Mouse (Mus musculus) G1E-ER4 (cell line): Measurements from ENCODE around the gene 4931414P19Rik. TPM values are rescaled to one million over a fixed set of nuclear protein-coding genes. Genes with fewer than 3 reads are reported as not detected.

Experiments used
- GATA1 ChIP-seq: IDR thresholded peaks from one replicate; pipeline ENCODE4 v1.8.0; 2012; ENCODE audit warnings: low read length, inconsistent platforms
- polyA plus RNA-seq: library from polyadenylated mRNA; stranded (reverse); fragments of >175 nt; gene quantifications from 2 replicates; pipeline ENCODE4 v1.2.3, GENCODE M21; 2012

Gene 4931414P19Rik
- polyA plus RNA-seq, 1 experiment = 19.6 TPM

DNA sequence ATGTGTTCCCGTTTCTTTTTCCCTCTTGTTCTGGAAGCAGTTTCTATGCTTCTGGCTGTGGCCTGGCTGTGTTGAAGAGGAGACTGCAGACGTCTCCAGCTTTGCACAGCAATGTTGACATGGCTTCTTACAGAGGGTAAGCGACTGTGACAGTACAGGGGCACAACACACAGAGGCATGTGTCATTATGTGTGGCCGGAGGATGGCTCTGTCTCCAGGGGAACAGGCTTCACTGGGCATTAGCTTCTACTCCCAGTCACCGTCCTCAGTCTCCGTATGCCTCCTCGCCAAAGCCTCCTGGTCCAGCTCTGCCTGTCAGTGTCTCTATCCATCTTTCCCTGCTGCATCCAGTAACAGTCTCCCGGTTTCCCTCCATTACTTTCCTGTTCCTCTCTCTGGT, 1.4 kb upstream of the 4931414P19Rik start:
- TF ChIP-seq GATA1 = no peak

DNA sequence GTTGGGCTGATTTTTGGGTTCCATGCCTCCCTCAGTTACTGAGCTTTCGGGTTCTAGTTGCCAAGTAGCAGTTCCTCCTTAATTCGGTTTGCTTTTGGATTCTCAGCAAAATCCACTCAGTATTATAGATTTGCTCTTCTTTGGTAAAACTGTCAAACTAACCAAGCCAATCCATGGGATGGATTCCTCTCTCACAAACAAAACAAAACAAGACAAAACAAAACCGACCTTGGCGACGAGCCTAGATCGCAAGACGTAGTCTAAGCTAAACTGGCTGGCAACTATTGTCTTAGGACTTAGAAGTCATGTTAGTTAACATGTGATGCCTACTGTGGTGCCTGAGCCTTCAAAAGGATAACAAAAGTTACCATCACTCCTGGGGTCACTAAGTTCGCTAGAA, 2.1 kb downstream of the 4931414P19Rik start:
- TF ChIP-seq GATA1 = no peak

DNA sequence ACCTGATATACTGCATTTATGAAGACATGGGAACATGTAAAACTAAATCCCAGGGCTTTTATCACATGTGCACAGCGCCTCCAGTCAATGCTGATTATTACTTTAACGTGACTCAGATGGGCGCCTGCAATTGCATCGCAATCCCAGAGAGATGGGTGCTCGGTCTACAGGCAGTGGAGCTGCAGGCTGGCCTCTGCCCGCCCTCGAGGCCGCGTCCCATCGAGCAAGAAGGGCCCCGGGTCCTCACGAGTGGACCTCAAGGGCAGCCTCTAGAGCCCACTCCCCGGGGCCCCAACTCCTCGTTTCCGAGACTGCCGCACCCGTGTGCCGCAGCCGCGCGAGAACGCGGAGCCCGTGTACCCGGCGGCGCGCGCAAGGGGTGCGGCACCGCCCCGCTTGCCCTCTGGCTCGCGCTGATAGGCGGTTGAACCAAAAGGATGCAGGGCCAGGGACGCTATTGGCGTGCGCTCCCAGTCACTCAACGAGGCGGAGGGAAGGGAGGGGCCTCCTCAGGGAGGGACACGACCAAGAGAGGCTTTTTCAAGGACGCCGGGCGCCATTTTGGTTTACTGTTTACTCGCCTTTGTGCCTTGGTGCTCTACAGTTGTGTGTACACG, 2.6 kb downstream of the 4931414P19Rik start:
- no peak for TF ChIP-seq GATA1

DNA sequence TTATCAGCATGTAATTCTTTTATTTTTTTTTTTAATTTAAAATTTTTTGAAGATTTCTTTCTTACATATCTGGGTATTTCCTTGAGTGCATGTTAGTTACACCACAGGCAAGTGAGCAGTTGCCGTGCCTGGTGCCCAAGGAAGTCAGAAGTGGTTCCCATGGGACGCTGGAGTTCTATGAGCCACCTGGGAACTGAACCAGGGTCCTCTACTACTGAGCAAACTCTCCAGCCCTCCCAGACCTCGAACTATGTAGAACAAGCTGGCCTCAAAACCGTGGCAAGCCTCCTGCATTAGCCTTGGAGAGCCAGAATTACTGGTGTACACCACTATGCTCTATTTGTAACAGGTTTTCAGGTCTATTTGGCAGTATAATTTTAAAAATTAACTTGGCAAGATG, 3.2 kb downstream of the 4931414P19Rik start:
- no peak for TF ChIP-seq GATA1

DNA sequence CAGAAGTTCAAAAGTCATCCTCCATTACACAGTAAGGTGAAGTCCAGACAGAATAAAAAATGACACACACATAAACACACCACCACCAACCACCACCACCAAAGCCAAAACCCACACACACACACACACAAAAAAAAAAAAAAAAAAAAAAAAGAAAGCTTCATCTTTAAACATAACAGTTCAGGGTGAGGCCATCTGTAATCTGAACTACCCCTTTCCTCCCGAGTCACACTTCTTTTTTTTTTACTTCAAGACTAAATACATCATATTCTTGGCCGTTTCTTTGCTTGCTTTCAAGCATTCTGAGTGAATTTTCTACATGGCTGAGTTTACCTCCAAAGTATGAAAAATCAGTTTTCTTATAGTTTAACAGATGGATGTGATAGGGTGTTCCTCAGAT, 4.2 kb downstream of the 4931414P19Rik start:
- TF ChIP-seq GATA1 = no peak

DNA sequence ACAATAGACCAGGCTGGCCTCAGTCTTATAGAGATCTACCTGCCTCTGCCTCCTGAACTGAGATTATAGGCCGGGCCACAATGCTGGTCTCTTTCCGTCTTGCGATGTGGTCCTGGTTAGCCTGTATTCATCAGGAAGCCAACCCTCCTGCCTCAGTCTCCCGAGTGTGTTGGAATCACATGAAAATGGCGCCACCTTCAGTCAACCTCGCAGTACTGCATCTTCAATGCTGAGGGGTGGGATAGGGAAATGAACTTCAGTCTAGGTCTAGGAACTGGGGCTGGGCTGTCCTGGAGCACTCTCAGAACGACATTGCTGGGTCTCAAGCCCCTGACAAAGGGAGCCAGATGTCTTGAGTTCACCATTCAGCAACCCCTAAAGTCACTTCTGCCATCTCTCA, 8.7 kb downstream of the 4931414P19Rik start:
- no peak for TF ChIP-seq GATA1

DNA sequence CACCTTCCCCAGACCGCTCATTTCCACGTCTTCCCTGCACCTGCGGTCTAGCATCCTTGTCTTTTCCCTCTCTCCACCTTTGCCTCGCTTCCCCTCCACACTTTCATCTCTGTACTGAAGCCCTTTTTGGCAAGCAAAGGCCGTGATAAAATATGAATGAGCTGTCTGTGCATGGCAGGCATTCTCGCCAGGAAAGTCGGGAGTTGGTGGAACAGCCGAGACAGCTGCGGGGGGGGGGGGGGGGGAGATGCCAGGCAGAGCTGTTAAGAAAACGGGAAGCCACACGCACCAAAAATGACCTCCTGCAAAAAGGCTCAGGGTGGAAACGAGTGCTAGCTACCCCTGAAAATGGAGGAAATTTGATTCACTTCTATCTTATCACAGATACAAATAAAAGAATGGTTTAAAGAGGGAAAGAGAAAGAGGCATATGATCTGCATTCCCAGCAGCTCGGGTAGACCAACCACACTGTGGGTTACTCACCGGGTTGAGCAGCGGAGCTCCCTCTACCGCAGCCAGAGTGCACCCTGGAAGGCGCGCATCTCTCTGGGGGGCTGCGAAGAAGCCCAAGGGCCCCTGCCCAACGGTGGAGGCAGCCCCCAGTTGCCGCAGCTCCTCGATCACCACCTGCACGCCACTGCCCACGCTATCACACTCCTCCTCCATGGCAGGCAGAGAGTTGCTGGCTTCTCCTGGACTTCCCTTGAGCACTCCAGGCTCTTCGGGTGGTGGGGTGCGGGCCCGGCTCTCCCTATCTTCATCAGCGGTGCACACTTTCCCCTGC, 11.0 kb downstream of the 4931414P19Rik start:
- no peak for TF ChIP-seq GATA1

DNA sequence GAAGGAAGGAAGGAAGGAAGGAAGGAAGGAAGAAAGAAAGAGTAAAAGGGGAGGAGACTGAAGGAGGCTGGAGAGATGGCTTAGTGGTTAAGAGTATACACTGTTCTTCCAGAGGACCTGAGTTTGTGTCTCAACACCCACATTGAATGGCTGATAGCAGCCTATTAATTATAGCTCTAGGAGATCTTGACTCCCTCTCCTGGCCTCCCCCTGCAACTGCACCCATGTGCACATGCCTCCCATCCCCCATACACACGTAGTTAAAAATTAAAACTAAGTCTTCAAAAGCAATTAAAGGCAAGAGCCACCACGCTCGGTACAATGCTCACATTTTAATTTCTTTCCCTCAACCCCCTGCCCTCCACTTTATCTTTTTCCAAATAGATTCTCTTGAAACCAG, 11.7 kb downstream of the 4931414P19Rik start:
- TF ChIP-seq GATA1 = no peak

DNA sequence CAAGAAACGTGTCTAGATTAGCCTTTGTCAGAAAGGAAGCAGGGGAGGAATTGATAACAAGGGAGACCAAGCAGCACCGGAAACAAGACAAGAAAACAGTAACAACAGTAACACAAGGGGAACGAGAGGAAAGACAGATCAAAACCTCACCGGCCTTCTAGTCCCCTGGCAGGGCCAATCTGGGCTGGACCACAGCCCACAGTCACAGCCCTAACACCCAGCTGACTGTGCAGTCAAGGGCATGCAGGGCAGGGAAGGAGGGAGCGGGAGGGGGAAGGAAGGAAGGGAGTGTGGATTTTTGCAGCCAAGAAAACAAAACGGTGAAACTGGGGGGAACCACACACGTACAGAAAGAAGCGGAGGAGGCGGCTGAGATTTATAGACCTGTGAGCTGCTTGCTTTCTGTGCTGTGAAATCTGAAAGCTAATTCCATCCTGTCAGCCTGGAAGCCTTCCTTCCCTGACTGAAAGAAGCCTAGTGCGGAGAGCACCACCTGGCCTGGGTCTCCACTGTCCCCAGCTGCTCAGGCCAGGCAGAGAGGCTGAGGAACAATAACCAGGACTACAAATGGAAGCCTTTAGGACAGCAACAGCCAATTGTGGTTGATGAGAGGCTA, 13.4 kb downstream of the 4931414P19Rik start:
- TF ChIP-seq GATA1 = no peak

DNA sequence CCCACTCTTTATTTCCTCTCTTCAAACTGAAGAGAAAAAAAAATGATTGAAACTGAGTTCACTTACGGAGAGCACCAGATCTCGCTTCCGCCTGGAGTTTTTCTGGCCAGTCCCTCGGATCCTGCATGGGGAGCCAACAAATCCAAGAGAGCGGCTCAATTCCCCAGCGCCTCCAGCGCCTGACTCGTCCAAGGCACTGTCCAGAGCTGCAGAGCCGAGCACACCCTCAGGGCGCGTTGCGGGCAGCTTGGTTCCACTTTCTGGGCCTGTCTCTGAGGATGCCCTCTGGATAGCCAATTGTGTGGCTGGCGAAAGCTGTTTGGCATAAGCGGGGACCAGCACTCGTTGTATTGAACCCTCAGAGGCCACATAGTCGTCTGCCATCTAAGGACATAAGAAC, 14.7 kb downstream of the 4931414P19Rik start:
- TF ChIP-seq GATA1 = no peak

DNA sequence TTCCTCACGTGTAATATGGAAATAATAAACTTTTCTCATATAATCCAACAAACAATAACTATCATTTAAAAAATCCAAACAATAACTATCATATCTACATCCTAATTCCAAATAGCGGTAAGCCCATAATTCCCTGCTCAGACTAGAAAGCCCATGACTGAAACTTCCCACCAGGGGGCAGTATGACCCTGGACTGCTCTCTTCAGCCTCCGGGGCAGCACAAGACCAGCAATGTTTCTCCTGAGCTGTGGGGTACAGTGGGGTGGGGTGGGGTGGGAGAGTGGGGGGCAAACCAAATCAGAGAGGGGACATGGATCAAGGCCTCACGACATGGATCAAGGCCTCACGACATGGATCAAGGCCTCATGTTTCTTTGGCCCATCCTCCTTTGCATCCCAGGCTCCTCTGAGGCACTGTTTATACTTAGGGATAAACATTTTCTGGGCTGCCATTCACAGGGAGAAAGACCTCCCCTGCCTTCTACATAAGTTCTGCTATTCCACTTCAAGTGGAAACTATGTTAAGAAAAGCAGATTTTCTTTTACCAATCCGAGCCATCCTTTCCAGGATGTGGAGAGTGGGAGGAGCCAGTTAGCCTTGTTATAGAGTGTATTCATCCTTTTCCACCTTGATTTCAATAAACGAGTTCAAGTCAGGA, 22.0 kb downstream of the 4931414P19Rik start:
- TF ChIP-seq GATA1 = no peak

DNA sequence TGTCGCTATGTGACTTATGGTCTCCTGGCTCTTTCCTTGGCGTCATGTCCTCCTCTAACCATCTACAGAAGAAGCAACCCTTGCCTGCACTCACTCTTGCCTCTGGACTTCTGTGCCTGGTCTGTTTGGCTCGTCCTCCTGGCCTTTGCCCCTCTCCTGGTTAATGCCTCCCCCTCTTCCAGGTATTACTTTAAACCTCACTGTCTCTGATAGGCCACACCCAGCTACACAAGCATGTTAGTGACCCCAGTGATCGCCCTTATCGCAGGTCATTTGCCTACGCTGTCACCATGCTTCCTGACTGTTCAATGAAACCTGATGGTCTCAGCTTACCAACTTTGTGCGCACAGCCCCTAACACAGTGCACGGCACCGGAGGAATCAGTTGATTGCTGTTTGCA, 23.3 kb downstream of the 4931414P19Rik start:
- no peak for TF ChIP-seq GATA1

DNA sequence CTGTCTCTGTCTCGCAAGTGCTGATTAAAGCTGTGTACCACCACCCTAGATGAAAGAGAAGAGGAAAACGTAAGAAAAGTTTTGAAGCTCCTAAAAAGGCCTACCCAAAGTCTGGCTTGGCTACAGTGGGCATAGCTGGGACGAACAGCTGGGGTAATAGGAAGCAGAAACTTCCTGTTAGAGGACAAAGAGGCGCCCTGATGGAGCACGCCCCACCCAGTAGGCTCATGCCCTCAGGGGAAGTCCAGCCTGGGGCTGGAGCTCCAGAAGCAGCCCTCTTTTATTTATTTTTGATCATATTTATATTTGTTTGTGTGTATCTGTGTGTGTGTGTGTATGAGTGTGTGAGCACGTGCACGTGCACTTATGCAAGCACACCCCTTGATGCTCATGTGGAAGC, 26.2 kb downstream of the 4931414P19Rik start:
- no peak for TF ChIP-seq GATA1

DNA sequence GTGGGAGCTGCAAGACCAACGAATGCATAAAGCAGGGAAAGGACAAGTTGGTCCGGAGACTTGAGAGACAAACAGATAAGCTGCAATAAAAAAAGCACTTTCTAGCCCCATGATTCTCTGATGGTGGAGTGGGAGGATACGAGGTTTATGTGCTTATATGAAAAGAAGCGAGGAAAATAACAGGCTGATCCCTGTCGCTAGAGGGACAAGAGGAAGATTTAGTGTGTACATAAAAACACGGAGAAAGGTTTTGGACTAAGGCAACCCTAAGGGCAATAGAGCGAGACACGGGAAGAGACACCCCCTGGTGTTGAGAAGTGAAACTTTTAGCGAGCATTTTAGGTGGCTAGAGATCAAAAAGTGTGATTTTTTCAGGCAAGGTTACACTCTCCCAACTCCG, 27.7 kb downstream of the 4931414P19Rik start:
- no peak for TF ChIP-seq GATA1

DNA sequence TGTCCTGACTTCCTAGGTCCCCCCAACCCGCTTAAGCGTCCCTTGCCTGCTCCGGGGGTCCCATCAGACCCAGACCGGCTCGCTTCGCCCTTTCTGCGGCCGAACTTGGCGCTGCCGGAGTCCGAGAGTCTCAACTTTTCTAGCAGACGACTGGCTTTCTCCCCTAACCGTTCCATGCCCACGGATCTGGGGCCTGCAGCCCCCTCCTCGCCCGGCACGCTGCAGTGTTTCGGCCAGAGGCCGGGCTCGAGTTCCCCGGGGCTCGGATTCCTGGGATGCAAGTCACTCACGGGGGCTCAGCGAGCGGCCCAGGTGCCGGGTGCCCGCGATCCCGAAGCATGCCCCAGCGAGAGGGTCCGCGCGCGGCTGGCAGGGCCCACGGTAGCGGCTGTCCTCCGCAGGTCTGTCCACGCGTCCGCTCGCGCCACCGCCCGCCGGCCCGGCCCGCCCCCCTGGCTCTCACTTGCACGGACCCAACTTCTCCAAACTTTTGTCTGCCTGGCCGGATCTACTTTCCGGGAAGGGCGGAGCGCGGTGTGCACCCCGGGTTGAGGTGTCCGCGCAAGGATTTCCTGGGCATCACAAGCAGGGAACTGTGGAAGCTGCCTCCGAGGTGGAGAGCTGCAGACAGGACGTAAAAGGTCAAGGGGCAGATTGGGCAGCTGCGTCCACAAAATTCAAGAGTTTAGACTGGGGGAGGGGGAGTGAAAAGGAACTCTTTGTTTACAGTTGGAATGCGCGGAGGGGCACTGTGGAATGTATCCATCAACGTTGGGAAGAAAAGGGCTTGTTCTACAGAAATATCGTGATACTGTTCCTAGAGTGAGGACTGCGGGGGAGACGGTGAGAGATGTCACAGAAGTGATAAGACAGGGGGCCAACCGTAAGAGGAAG, 28.5 kb downstream of the 4931414P19Rik start, which contains the start of gene Ajuba:
TSS of gene Ajuba (minus strand) at position 470 of the 894 bp plus-strand sequence.
- no peak for TF ChIP-seq GATA1
